Mouse (Mus musculus) megakaryocyte, embryonic 14.5 days (primary cell): Measurements from ENCODE around the gene 1700001O22Rik. TPM values are rescaled to one million over a fixed set of nuclear protein-coding genes. Genes with fewer than 3 reads are reported as not detected.

ENCODE experiments used
- H3K27me3 ChIP-seq: replicated peaks from 2 replicates; pipeline ENCODE3; 2012; ENCODE audit warnings: inconsistent platforms
- H3K36me3 ChIP-seq: replicated peaks from 2 replicates; pipeline ENCODE3; 2012; ENCODE audit warnings: low read length, inconsistent platforms, mixed read lengths
- H3K4me1 ChIP-seq: 2 replicates; pipeline ENCODE4 v1.6.1; 2012; ENCODE audit warnings: inconsistent platforms
- H3K4me3 ChIP-seq: replicated peaks from 2 replicates; pipeline ENCODE3; 2012; ENCODE audit warnings: moderate library complexity, mild to moderate bottlenecking, inconsistent platforms
- H3K9me3 ChIP-seq: 2 replicates; pipeline ENCODE4 v1.6.1; 2012; ENCODE audit warnings: inconsistent platforms
- FLI1 ChIP-seq: IDR thresholded peaks from 2 replicates; pipeline ENCODE4 v1.6.1; 2012; ENCODE audit warnings: low read length, inconsistent platforms, mixed read lengths
- GATA1 ChIP-seq: IDR thresholded peaks from 3 replicates; pipeline ENCODE4 v1.6.1; 2012; ENCODE audit warnings: mixed read lengths, low read length, inconsistent platforms, borderline replicate concordance
- polyA plus RNA-seq: library from polyadenylated mRNA; stranded (reverse); fragments of >175 nt; gene quantifications from 2 replicates; pipeline ENCODE4 v1.2.3, GENCODE M21; 2012; ENCODE audit warnings: low replicate concordance; ENCODE audit not compliant: insufficient read depth

1700001O22Rik gene
- polyA plus RNA-seq, 1 experiment, result not detected

DNA sequence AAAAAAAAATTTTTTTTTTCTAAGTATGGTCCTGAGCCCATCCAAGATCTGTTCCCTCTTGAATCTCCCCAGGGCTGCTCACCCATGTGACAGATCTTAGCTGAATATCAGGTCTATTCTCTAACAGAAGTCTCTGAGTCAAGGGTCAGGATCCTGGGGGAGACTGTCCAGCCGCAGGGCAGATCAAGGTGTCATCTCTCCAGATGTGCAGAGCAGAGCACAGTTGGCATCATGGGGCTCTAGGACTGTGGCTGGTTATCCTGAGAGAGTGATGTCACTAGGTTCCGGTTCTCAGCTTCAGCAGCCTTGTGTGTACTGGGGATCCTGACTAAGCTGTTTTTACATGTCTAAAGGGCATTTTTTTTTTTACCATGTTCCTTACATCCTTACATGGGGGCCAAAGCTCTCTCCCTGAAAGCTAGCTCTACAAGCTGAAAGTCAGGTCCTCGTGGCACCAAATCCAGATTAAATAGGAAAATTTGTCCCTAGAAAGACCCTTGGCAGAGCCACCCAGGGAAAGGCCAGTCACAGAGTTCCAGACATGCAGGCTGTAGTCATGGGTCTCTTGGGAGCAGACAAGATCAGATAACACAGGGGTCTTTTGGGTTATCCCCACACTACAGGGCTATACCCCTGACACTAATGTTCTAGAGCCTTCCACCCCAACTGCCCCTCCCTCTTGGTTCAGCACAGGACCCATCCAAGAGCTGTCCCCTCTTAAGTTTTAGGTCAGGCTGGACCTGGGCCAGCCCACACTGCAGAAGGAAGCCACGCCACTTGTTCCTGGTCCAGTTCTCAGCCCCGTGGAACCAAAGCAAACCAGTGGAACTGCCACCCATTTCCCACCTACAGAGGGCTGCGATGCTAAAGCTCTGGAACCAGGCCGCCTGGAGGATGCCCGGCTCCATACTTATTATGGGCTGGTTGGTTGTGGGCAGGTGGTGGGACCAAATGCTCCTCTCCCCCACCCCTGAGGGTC, 20.9 kb downstream of the 1700001O22Rik start:
- no peak for TF ChIP-seq GATA1
- TF ChIP-seq FLI1, result no peak
- H3K4me3 ChIP-seq, result peak overlapping the region; percentile 31
- no peaks in the 10 kb centered on the region for H3K9me3 ChIP-seq
- H3K36me3 ChIP-seq, result peaks cover 16% of the 10 kb centered on the region
- peaks cover 21% of the 10 kb centered on the region for H3K27me3 ChIP-seq
- H3K4me1 ChIP-seq, result peaks cover 74% of the 10 kb centered on the region

DNA sequence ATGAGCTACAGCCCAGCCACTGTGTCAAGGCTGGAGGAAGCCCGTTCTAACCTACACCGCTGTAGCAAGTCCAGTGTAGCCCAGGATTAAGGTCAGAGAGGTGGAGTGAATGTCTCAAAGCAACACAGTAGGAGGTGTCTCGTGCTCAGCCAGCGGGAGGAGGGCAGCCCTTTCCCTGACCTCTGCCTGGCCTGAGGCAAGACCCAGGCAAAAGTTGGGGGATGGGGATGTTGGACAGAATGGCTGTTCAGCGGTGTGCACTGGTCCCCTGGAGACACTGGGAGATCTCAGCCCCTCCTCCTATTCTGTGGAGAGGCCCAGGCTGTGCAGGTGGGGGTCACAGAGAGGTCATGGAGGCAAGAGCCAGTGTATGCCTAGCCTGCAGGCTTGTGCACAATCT, 24.2 kb downstream of the 1700001O22Rik start:
- Histone ChIP-seq H3K9me3 (no peaks in the 10 kb centered on the region), H3K27me3 (peaks cover 5% of the 10 kb centered on the region), H3K36me3 (peaks cover 35% of the 10 kb centered on the region), H3K4me3 (peak overlapping the region; percentile 18), H3K4me1 (peaks cover 72% of the 10 kb centered on the region)
- TF ChIP-seq GATA1, result no peak
- TF ChIP-seq FLI1, result no peak

DNA sequence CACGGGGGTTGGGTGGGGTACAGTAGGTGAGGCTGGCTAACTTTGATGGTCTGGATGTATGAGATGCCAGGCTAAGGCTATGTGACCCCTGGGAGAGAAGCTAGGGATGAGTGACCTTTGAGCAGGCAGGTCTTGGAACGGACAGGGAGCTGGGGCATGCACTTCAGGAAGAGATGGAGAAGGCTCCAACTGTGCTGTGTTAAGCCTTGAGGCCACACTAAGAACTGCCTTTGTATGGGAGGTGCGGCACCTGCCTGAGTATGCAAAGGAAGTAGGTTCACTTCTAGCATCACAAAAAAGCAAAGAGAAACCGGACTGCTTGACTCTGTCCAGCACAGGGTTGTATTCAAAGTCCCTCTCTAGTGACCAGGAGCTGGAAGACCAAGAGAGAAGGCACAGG, 25.2 kb downstream of the 1700001O22Rik start:
- TF ChIP-seq GATA1 (no peak), FLI1 (no peak)
- Histone ChIP-seq H3K4me1 (peaks cover 72% of the 10 kb centered on the region), H3K27me3 (peaks cover 3% of the 10 kb centered on the region), H3K9me3 (no peaks in the 10 kb centered on the region), H3K36me3 (peaks cover 38% of the 10 kb centered on the region), H3K4me3 (no peak overlapping the region)

DNA sequence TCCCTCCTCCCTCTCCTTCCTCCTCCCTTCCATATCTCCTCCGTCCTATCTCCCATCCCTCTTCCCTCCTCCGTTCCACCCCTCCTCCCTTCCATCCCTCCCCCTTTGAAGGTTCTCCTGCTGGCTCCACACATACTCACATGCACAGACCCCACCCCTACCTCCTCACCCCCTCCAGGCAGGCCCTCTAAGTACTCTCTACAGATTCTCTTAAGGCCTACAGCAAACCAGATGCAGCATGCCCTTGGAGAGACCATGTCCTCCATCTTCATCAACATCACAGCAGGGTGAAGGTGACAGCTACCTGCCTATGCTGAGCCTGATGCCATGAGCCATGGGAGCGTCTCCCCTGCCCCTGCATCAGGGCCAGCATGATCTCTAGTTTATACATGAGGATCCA, 26.2 kb downstream of the 1700001O22Rik start:
- Histone ChIP-seq H3K36me3 (peaks cover 38% of the 10 kb centered on the region), H3K27me3 (peaks cover 3% of the 10 kb centered on the region), H3K4me1 (peaks cover 72% of the 10 kb centered on the region), H3K9me3 (no peaks in the 10 kb centered on the region), H3K4me3 (no peak overlapping the region)
- TF ChIP-seq GATA1 (no peak), FLI1 (no peak)

DNA sequence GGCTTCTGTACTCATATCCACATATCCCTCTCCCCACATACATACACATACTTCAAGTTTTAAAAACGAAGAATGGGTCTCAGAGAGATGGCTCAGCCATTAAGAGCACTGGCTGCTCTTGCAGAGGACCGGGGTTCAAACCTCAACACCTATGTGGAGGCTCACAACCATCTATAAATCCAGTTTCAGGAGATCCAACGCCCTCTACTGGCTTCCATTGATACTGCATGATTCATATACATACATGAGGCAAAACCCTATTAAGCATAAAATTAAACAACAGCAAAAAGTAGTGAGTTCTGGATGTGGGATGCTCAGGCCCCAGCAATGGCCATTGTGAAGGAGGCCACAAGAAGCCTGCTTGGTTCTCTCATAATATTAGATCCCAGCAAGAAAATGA, 27.5 kb downstream of the 1700001O22Rik start:
- Histone ChIP-seq H3K4me1 (peaks cover 76% of the 10 kb centered on the region), H3K27me3 (peaks cover 3% of the 10 kb centered on the region), H3K9me3 (no peaks in the 10 kb centered on the region), H3K36me3 (peaks cover 38% of the 10 kb centered on the region), H3K4me3 (no peak overlapping the region)
- TF ChIP-seq GATA1, result no peak
- TF ChIP-seq FLI1, result no peak

DNA sequence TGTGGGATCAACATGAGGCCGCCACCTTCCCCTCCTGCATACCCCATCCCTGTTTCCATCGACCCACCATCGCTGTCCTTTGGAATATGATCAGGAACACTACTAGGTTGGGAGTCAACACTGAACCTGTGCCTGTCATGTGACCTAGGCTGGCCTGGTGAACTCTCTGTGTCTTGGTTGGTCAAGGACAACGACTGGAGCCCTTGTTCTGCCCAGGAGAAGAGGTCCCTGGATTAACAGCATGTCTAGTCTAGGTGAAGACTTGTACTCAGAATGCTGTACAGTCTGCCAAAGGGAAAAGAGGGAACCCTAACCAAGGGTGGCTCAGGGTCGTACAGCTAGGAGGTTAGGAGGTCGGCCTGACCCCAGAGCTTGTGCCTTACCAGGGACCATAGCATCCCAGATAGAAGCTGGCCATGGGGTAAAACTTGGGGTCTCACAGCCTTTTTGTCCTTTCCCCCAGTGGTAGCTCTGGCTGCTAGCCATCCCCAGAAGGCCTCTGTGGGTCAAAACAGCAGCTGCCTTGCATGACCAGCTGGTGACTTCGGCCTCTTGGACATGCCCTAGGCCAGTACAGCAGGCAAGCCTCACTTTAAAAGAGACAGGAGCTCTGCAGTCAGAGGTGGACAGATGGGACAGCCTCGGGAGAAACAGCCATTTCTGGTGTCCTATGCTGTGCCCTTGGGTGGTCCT, 30.0 kb downstream of the 1700001O22Rik start:
- Histone ChIP-seq H3K4me3 (peak overlapping the region; percentile 93), H3K27me3 (no peaks in the 10 kb centered on the region), H3K9me3 (no peaks in the 10 kb centered on the region), H3K36me3 (peaks cover 27% of the 10 kb centered on the region), H3K4me1 (peaks cover 90% of the 10 kb centered on the region)
- TF ChIP-seq FLI1, result 0 out of 2 replicates have a peak, but pooled peaks have one; percentile 7
- no peak for TF ChIP-seq GATA1

DNA sequence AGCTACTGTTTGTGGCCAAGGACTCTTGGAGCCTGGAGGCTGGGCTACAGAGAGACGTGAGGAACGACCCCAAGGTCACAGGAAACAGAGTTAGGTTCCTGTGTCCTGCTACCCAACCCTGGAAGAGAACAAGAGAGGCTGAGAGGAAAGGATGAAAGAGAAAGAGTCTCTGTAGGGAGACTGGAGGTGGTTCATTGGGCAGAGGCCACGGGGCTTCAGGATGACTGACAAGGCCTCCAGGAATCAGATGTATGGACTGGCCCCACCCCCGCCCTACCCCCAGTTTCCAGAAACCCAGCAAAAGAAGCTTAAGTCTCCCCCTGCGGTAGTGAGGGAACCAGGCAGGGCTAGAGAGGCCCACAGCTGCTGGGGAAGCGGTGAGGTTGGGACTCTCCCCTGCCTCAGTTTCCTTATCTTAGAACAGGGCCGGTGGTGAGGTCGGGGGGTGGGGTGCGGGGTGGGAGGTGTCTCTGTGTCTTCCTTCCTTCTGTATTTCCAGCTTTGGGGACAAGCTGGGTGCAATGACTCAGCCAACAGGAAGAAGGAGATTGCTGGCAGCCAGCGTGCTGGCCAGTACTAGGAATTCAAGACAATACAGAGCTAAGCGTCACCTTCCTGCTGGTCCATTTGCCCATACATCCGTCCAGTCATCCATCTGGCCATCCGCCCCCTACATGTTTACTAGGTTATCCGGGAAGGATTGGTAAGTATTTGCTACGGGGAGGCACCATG, 30.7 kb downstream of the 1700001O22Rik start:
- H3K4me3 ChIP-seq, result peak overlapping the region; percentile 93
- TF ChIP-seq FLI1 (no peak), GATA1 (no peak)
- H3K4me1 ChIP-seq, result peaks cover 97% of the 10 kb centered on the region
- H3K9me3 ChIP-seq, result no peaks in the 10 kb centered on the region
- H3K27me3 ChIP-seq, result peaks cover 2% of the 10 kb centered on the region
- peaks cover 23% of the 10 kb centered on the region for H3K36me3 ChIP-seq

DNA sequence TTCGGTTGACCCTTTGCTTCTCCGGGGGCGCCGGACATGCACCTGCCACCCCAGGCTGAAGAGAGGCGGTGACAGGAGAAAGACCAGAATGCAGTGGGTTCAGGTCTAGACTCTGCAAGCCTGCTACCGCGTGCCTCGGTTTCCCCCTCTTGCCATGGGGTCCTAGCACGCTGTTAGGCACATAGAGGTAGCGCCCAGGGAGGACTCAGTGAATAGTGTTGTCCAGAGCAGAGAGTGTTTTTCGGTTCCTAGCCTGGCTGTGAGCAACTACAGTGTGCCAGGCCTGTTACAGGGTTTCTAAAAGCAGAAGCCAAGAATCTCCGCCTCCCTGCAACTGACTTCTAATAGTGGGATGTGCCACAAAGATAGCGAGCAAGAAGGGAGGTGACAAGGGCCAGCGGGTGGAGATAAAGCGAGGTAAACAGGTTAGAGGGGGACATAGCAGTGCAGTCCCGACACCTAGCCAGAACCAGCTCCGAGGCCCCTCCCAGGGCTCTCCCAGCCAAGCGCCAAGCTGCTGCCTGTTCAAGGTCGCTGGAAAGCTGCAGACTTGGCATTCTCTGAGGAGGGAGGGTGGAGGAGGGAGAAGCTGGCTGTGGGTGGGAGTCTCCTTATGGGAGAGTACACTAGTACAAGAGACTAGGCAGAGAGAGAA, 31.5 kb downstream of the 1700001O22Rik start:
- Histone ChIP-seq H3K27me3 (peaks cover 11% of the 10 kb centered on the region), H3K4me3 (peak overlapping the region; percentile 93), H3K4me1 (peaks cover 98% of the 10 kb centered on the region), H3K36me3 (peaks cover 17% of the 10 kb centered on the region), H3K9me3 (no peaks in the 10 kb centered on the region)
- TF ChIP-seq GATA1, result no peak

DNA sequence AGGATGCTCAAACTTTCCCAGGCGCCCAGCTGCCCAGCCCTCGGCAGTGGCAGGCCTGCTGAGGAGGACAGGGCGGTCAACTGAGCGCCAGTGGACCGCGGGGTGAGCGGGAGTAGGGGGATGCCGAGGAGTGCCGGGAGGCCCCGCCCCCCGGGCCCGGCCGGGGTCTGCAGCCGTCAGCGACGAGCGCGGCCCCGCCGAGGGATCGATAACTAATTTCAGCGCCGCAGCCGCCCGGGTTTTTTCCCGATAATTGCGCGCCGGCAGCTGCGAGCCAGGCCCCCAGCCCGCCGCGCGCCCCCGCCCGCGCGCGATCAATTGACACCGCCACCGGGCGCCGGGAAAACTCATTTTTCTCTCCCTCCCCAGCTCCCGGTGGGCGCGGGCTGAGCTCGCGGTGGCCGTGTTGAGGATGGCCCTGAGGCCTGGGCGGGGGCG, 32.1 kb downstream of the 1700001O22Rik start:
- H3K36me3 ChIP-seq, result peaks cover 17% of the 10 kb centered on the region
- peak overlapping the region; percentile 93 for H3K4me3 ChIP-seq
- TF ChIP-seq FLI1 (no peak), GATA1 (no peak)
- H3K9me3 ChIP-seq, result no peaks in the 10 kb centered on the region
- peaks cover 16% of the 10 kb centered on the region for H3K27me3 ChIP-seq
- H3K4me1 ChIP-seq, result peaks cover 98% of the 10 kb centered on the region

DNA sequence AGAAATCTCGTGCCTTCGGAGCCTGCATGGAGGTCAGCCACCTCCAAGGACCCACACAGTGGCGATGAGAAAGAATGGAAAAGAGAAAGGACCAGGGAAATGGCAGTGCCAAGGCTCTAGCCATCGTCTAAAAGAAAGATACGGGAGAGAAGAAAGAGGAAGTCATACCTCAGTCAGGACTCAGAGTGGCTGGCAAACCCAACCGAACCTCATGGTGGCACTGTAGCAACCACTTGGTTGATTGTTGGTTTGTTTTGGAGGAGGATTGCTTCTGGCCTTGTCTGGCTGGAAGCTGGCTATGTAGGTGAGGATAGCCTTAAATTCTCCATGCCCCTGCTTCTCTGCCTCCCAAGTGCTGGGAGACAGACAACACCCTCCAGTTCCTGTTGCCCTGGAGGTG, 34.3 kb downstream of the 1700001O22Rik start:
- no peak for TF ChIP-seq FLI1
- Histone ChIP-seq H3K9me3 (no peaks in the 10 kb centered on the region), H3K36me3 (peaks cover 2% of the 10 kb centered on the region), H3K4me1 (peaks cover 93% of the 10 kb centered on the region), H3K27me3 (peaks cover 23% of the 10 kb centered on the region), H3K4me3 (no peak overlapping the region)
